Mouse (Mus musculus): ENCODE results near the gene Cel. TPM values are rescaled to one million over a fixed set of nuclear protein-coding genes. Genes with fewer than 3 reads are reported as not detected.

Gene Cel
- not detected in 2 replicates for polyA plus RNA-seq (2015; fragmentation: Nextera tagmentation; extraction: Ambion mirVana)

GRCm38 (mm10) chr2:28563303-28563702 is at the start of gene Cel:
Cel (minus strand) TSS chr2:28563403.
- H3K27me3 ChIP-seq (ENCODE audit: control insufficient read depth, insufficient read depth, low read depth, low read length): no peaks in the 10 kb centered on the region

GRCm38 (mm10) chr2:28612436-28613063 is 49.3 kb upstream of the Cel start:
- Histone ChIP-seq H3K9ac (ENCODE audit: low read depth, low read length) (no peak overlapping the region), H3K4me2 (ENCODE audit: low read length) (no peak overlapping the region), H3K4me1 (ENCODE audit: control insufficient read depth, insufficient read depth, low read length) (no peaks in the 10 kb centered on the region), H3K36me3 (ENCODE audit: control insufficient read depth, insufficient read depth, low read length) (no peaks in the 10 kb centered on the region), H3K9me3 (replicated peaks; ENCODE audit: control insufficient read depth, low read length, poor library complexity, severe bottlenecking) (no peaks in the 10 kb centered on the region), H3K27ac (ENCODE audit: low read length) (no peak overlapping the region), H3K4me3 (ENCODE audit: low read depth, low read length) (no peak overlapping the region), H3K27me3 (ENCODE audit: control insufficient read depth, insufficient read depth, low read depth, low read length) (no peaks in the 10 kb centered on the region)
- no peak for ATAC-seq
- 72% methylated on average over 10 of the region's 10 CpGs for WGBS

More at GRCm38 (mm10) chr2:28563303-28563702, at the start of gene Cel:
- H3K36me3 ChIP-seq (ENCODE audit: control insufficient read depth, insufficient read depth, low read length): peaks cover 24% of the 10 kb centered on the region
- H3K9ac ChIP-seq (ENCODE audit: low read depth, low read length): no peak within 1 kb of the TSS
- H3K9me3 ChIP-seq (replicated peaks; ENCODE audit: control insufficient read depth, low read length, poor library complexity, severe bottlenecking): no peaks in the 10 kb centered on the region
- no peaks in the 10 kb centered on the region for H3K4me1 ChIP-seq (ENCODE audit: control insufficient read depth, insufficient read depth, low read length)
- no peak within 1 kb of the TSS for H3K4me3 ChIP-seq (ENCODE audit: low read depth, low read length)
- no peak within 1 kb of the TSS for H3K27ac ChIP-seq (ENCODE audit: low read length)
- H3K4me2 ChIP-seq (ENCODE audit: low read length): no peak within 1 kb of the TSS
- ATAC-seq: no peak
- 70% methylated on average over 6 of the region's 6 CpGs for WGBS

- ATAC-seq: no peak
- Histone ChIP-seq H3K36me3 (ENCODE audit: control insufficient read depth, insufficient read depth, low read length) (no peaks in the 10 kb centered on the region), H3K27me3 (ENCODE audit: control insufficient read depth, insufficient read depth, low read depth, low read length) (no peaks in the 10 kb centered on the region), H3K9ac (ENCODE audit: low read depth, low read length) (no peak overlapping the region), H3K9me3 (replicated peaks; ENCODE audit: control insufficient read depth, low read length, poor library complexity, severe bottlenecking) (no peaks in the 10 kb centered on the region), H3K4me2 (ENCODE audit: low read length) (no peak overlapping the region), H3K4me3 (ENCODE audit: low read depth, low read length) (no peak overlapping the region), H3K4me1 (ENCODE audit: control insufficient read depth, insufficient read depth, low read length) (no peaks in the 10 kb centered on the region), H3K27ac (ENCODE audit: low read length) (no peak overlapping the region)
- 87% methylated on average over 17 of the region's 17 CpGs for WGBS
Measured at GRCm38 (mm10) chr2:28611407-28611787, 48.2 kb upstream of the Cel start.

GRCm38 (mm10) chr2:28610716-28611406 is 47.7 kb upstream of the Cel start:
- ATAC-seq: no peak
- H3K4me2 ChIP-seq (ENCODE audit: low read length): no peak overlapping the region
- no peaks in the 10 kb centered on the region for H3K9me3 ChIP-seq (replicated peaks; ENCODE audit: control insufficient read depth, low read length, poor library complexity, severe bottlenecking)
- no peaks in the 10 kb centered on the region for H3K4me1 ChIP-seq (ENCODE audit: control insufficient read depth, insufficient read depth, low read length)
- H3K27me3 ChIP-seq (ENCODE audit: control insufficient read depth, insufficient read depth, low read depth, low read length): no peaks in the 10 kb centered on the region
- no peaks in the 10 kb centered on the region for H3K36me3 ChIP-seq (ENCODE audit: control insufficient read depth, insufficient read depth, low read length)
- H3K27ac ChIP-seq (ENCODE audit: low read length): no peak overlapping the region
- 66% methylated on average over 12 of the region's 12 CpGs for WGBS
- H3K4me3 ChIP-seq (ENCODE audit: low read depth, low read length): no peak overlapping the region
- no peak overlapping the region for H3K9ac ChIP-seq (ENCODE audit: low read depth, low read length)

GRCm38 (mm10) chr2:28609851-28610250 is 46.6 kb upstream of the Cel start:
- no peak overlapping the region for H3K27ac ChIP-seq (ENCODE audit: low read length)
- H3K36me3 ChIP-seq (ENCODE audit: control insufficient read depth, insufficient read depth, low read length): no peaks in the 10 kb centered on the region
- no peak overlapping the region for H3K4me3 ChIP-seq (ENCODE audit: low read depth, low read length)
- no peak overlapping the region for H3K4me2 ChIP-seq (ENCODE audit: low read length)
- no peaks in the 10 kb centered on the region for H3K9me3 ChIP-seq (replicated peaks; ENCODE audit: control insufficient read depth, low read length, poor library complexity, severe bottlenecking)
- no peaks in the 10 kb centered on the region for H3K27me3 ChIP-seq (ENCODE audit: control insufficient read depth, insufficient read depth, low read depth, low read length)
- H3K4me1 ChIP-seq (ENCODE audit: control insufficient read depth, insufficient read depth, low read length): no peaks in the 10 kb centered on the region
- ATAC-seq: no peak
- H3K9ac ChIP-seq (ENCODE audit: low read depth, low read length): no peak overlapping the region
- WGBS: 89% methylated on average over 10 of the region's 10 CpGs

- Histone ChIP-seq H3K9me3 (replicated peaks; ENCODE audit: control insufficient read depth, low read length, poor library complexity, severe bottlenecking) (no peaks in the 10 kb centered on the region), H3K27me3 (ENCODE audit: control insufficient read depth, insufficient read depth, low read depth, low read length) (no peaks in the 10 kb centered on the region), H3K9ac (ENCODE audit: low read depth, low read length) (no peak overlapping the region), H3K4me1 (ENCODE audit: control insufficient read depth, insufficient read depth, low read length) (no peaks in the 10 kb centered on the region), H3K27ac (ENCODE audit: low read length) (no peak overlapping the region), H3K4me3 (ENCODE audit: low read depth, low read length) (no peak overlapping the region), H3K4me2 (ENCODE audit: low read length) (no peak overlapping the region), H3K36me3 (ENCODE audit: control insufficient read depth, insufficient read depth, low read length) (no peaks in the 10 kb centered on the region)
- no peak; the same call in 1 of the 2 replicates for ATAC-seq
- 48% methylated on average over 10 of the region's 10 CpGs for WGBS
Measured at GRCm38 (mm10) chr2:28607341-28608165, 44.4 kb upstream of the Cel start.

- H3K4me2 ChIP-seq (ENCODE audit: low read length): no peak overlapping the region
- no peaks in the 10 kb centered on the region for H3K9me3 ChIP-seq (replicated peaks; ENCODE audit: control insufficient read depth, low read length, poor library complexity, severe bottlenecking)
- WGBS: 68% methylated on average over 8 of the region's 8 CpGs
- no peak overlapping the region for H3K9ac ChIP-seq (ENCODE audit: low read depth, low read length)
- H3K36me3 ChIP-seq (ENCODE audit: control insufficient read depth, insufficient read depth, low read length): no peaks in the 10 kb centered on the region
- no peaks in the 10 kb centered on the region for H3K27me3 ChIP-seq (ENCODE audit: control insufficient read depth, insufficient read depth, low read depth, low read length)
- no peaks in the 10 kb centered on the region for H3K4me1 ChIP-seq (ENCODE audit: control insufficient read depth, insufficient read depth, low read length)
- H3K4me3 ChIP-seq (ENCODE audit: low read depth, low read length): no peak overlapping the region
- no peak for ATAC-seq
- no peak overlapping the region for H3K27ac ChIP-seq (ENCODE audit: low read length)
Measured at GRCm38 (mm10) chr2:28606601-28607340, 43.6 kb upstream of the Cel start.

- WGBS: 65% methylated on average over 14 of the region's 14 CpGs
- no peak overlapping the region for H3K4me3 ChIP-seq (ENCODE audit: low read depth, low read length)
- no peaks in the 10 kb centered on the region for H3K4me1 ChIP-seq (ENCODE audit: control insufficient read depth, insufficient read depth, low read length)
- no peak overlapping the region for H3K27ac ChIP-seq (ENCODE audit: low read length)
- no peaks in the 10 kb centered on the region for H3K9me3 ChIP-seq (replicated peaks; ENCODE audit: control insufficient read depth, low read length, poor library complexity, severe bottlenecking)
- no peak for ATAC-seq
- no peaks in the 10 kb centered on the region for H3K36me3 ChIP-seq (ENCODE audit: control insufficient read depth, insufficient read depth, low read length)
- no peaks in the 10 kb centered on the region for H3K27me3 ChIP-seq (ENCODE audit: control insufficient read depth, insufficient read depth, low read depth, low read length)
- H3K9ac ChIP-seq (ENCODE audit: low read depth, low read length): no peak overlapping the region
- no peak overlapping the region for H3K4me2 ChIP-seq (ENCODE audit: low read length)
Measured at GRCm38 (mm10) chr2:28605789-28606541, 42.8 kb upstream of the Cel start.
